Mouse (Mus musculus): ENCODE results near the gene Pitx3. TPM values are rescaled to one million over a fixed set of nuclear protein-coding genes. Genes with fewer than 3 reads are reported as not detected.

Gene Pitx3
- polyA plus RNA-seq, 1 experiment from 2014 or later = 0.66 TPM

GRCm38 (mm10) chr19:46141091-46141490 is 7.0 kb downstream of the Pitx3 start:
- Histone ChIP-seq H3K4me1 (ENCODE audit: control insufficient read depth in 2 of 2, insufficient read depth in 2 of 2, low read length in 2 of 2) (peaks cover 23 to 28% of the 10 kb centered on the region in 2 experiments), H3K4me3 (ENCODE audit: control insufficient read depth in 1 of 2, insufficient read depth in 1 of 2, low read depth in 1 of 2, low read length in 2 of 2) (no peak overlapping the region; a peak in 1 of 4 replicates), H3K27me3 (ENCODE audit: control insufficient read depth, insufficient read depth, low read length) (peaks cover 39% of the 10 kb centered on the region), H3K9ac (ENCODE audit: low read length) (peak overlapping the region; percentile 49), H3K9me3 (ENCODE audit: control insufficient read depth, low read length) (no peaks in the 10 kb centered on the region), H3K4me2 (ENCODE audit: low read length) (peak overlapping the region; percentile 38), H3K27ac (replicated peaks in 1 of 2; ENCODE audit: control insufficient read depth in 1 of 2, insufficient read depth in 1 of 2, low read depth in 2 of 2, low read length in 2 of 2) (peak overlapping the region; percentile 46 to 73), H3K36me3 (ENCODE audit: control insufficient read depth, insufficient read depth, low read length) (no peaks in the 10 kb centered on the region)
- no peak for ATAC-seq (ENCODE audit: insufficient number of reproducible peaks, insufficient read depth, low FRiP score, low read depth)
- 18% methylated on average over 6 of the region's 6 CpGs for WGBS

GRCm38 (mm10) chr19:46140324-46140723 is 7.8 kb downstream of the Pitx3 start:
- H3K27me3 ChIP-seq (ENCODE audit: control insufficient read depth, insufficient read depth, low read length) = peaks cover 31% of the 10 kb centered on the region

GRCm38 (mm10) chr19:46136639-46137580 is 11.2 kb downstream of the Pitx3 start:
- Histone ChIP-seq H3K27me3 (ENCODE audit: control insufficient read depth, insufficient read depth, low read length) (peaks cover 52% of the 10 kb centered on the region), H3K4me3 (ENCODE audit: control insufficient read depth in 1 of 2, insufficient read depth in 1 of 2, low read depth in 1 of 2, low read length in 2 of 2) (peak overlapping the region; percentile 51 to 55), H3K36me3 (ENCODE audit: control insufficient read depth, insufficient read depth, low read length) (no peaks in the 10 kb centered on the region), H3K9me3 (ENCODE audit: control insufficient read depth, low read length) (no peaks in the 10 kb centered on the region), H3K9ac (ENCODE audit: low read length) (peak overlapping the region; percentile 52), H3K27ac (replicated peaks in 1 of 2; ENCODE audit: control insufficient read depth in 1 of 2, insufficient read depth in 1 of 2, low read depth in 2 of 2, low read length in 2 of 2) (no peak overlapping the region), H3K4me2 (ENCODE audit: low read length) (peak overlapping the region; percentile 92), H3K4me1 (ENCODE audit: control insufficient read depth in 2 of 2, insufficient read depth in 2 of 2, low read length in 2 of 2) (peaks cover 19 to 36% of the 10 kb centered on the region in 2 experiments)
- WGBS = 2% methylated on average over 49 of the region's 49 CpGs
- peak; percentile 10; the same call in 1 of the 2 replicates for ATAC-seq (ENCODE audit: insufficient number of reproducible peaks, insufficient read depth, low FRiP score, low read depth)

More at GRCm38 (mm10) chr19:46140324-46140723, 7.8 kb downstream of the Pitx3 start:
- no peak overlapping the region for H3K4me3 ChIP-seq (ENCODE audit: control insufficient read depth in 1 of 2, insufficient read depth in 1 of 2, low read depth in 1 of 2, low read length in 2 of 2)
- no peaks in the 10 kb centered on the region for H3K36me3 ChIP-seq (ENCODE audit: control insufficient read depth, insufficient read depth, low read length)
- H3K4me1 ChIP-seq (ENCODE audit: control insufficient read depth in 2 of 2, insufficient read depth in 2 of 2, low read length in 2 of 2) = peaks cover 23 to 33% of the 10 kb centered on the region in 2 experiments
- 0 out of 2 replicates have a peak overlapping the region, but pooled peaks have one; percentile 49 for H3K9ac ChIP-seq (ENCODE audit: low read length)
- H3K27ac ChIP-seq (replicated peaks in 1 of 2; ENCODE audit: control insufficient read depth in 1 of 2, insufficient read depth in 1 of 2, low read depth in 2 of 2, low read length in 2 of 2) = peak overlapping the region; percentile 46 to 73; a peak in 3 of 4 replicates
- ATAC-seq (ENCODE audit: insufficient number of reproducible peaks, insufficient read depth, low FRiP score, low read depth) = no peak
- WGBS = 64% methylated on average over 2 of the region's 2 CpGs
- no peaks in the 10 kb centered on the region for H3K9me3 ChIP-seq (ENCODE audit: control insufficient read depth, low read length)
- H3K4me2 ChIP-seq (ENCODE audit: low read length) = no peak overlapping the region

GRCm38 (mm10) chr19:46135789-46136638 is 12.1 kb downstream of the Pitx3 start:
- ATAC-seq (ENCODE audit: insufficient number of reproducible peaks, insufficient read depth, low FRiP score, low read depth) = peak; percentile 20; the same call in 1 of the 2 replicates
- WGBS = under 1% methylated on average over 78 of the region's 79 CpGs
- H3K27me3 ChIP-seq (ENCODE audit: control insufficient read depth, insufficient read depth, low read length) = peaks cover 58% of the 10 kb centered on the region
- H3K4me1 ChIP-seq (ENCODE audit: control insufficient read depth in 2 of 2, insufficient read depth in 2 of 2, low read length in 2 of 2) = peaks cover 18 to 31% of the 10 kb centered on the region in 2 experiments
- peak overlapping the region; percentile 92 for H3K4me2 ChIP-seq (ENCODE audit: low read length)
- H3K36me3 ChIP-seq (ENCODE audit: control insufficient read depth, insufficient read depth, low read length) = no peaks in the 10 kb centered on the region
- peak overlapping the region; percentile 51 to 55 for H3K4me3 ChIP-seq (ENCODE audit: control insufficient read depth in 1 of 2, insufficient read depth in 1 of 2, low read depth in 1 of 2, low read length in 2 of 2)
- no peak overlapping the region for H3K27ac ChIP-seq (replicated peaks in 1 of 2; ENCODE audit: control insufficient read depth in 1 of 2, insufficient read depth in 1 of 2, low read depth in 2 of 2, low read length in 2 of 2)
- no peaks in the 10 kb centered on the region for H3K9me3 ChIP-seq (ENCODE audit: control insufficient read depth, low read length)
- H3K9ac ChIP-seq (ENCODE audit: low read length) = peak overlapping the region; percentile 52

DNA sequence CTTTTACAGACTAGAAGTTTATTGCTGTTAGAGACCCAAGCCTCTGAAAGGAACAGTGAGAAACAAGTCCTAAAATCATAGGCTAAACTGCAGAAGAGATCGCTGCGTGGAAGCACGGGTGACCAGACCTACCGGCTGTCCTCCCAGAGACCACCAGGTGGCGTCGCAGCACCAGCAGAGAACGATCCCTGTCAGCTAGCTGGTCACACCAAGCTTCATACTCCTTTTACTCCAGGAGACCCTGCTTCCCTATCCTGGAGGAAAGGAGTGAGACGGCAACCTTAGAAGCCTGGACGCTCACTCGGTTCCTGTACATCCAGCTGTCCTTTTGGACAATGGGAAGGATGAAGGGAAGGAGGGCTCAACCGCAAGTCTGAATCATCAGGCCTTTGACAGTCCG is 12.8 kb downstream of the Pitx3 start:
- ATAC-seq (ENCODE audit: insufficient number of reproducible peaks, insufficient read depth, low FRiP score, low read depth) = no peak
- Histone ChIP-seq H3K27me3 (ENCODE audit: control insufficient read depth, insufficient read depth, low read length) (peaks cover 65% of the 10 kb centered on the region), H3K4me2 (ENCODE audit: low read length) (peak overlapping the region; percentile 92), H3K9ac (ENCODE audit: low read length) (peak overlapping the region; percentile 52; the same call in 1 of the 2 replicates), H3K27ac (replicated peaks in 1 of 2; ENCODE audit: control insufficient read depth in 1 of 2, insufficient read depth in 1 of 2, low read depth in 2 of 2, low read length in 2 of 2) (no peak overlapping the region), H3K9me3 (ENCODE audit: control insufficient read depth, low read length) (no peaks in the 10 kb centered on the region), H3K4me1 (ENCODE audit: control insufficient read depth in 2 of 2, insufficient read depth in 2 of 2, low read length in 2 of 2) (peaks cover 11 to 24% of the 10 kb centered on the region in 2 experiments), H3K4me3 (ENCODE audit: control insufficient read depth in 1 of 2, insufficient read depth in 1 of 2, low read depth in 1 of 2, low read length in 2 of 2) (peak overlapping the region; percentile 51 to 55), H3K36me3 (ENCODE audit: control insufficient read depth, insufficient read depth, low read length) (no peaks in the 10 kb centered on the region)
- WGBS = 2% methylated on average over 12 of the region's 12 CpGs

GRCm38 (mm10) chr19:46132577-46132976 is 15.5 kb downstream of the Pitx3 start:
- H3K9ac ChIP-seq (ENCODE audit: low read length) = no peak overlapping the region
- H3K4me1 ChIP-seq (ENCODE audit: control insufficient read depth in 2 of 2, insufficient read depth in 2 of 2, low read length in 2 of 2) = peaks cover 10 to 19% of the 10 kb centered on the region in 2 experiments; a peak in 3 of 4 replicates
- no peak overlapping the region for H3K4me3 ChIP-seq (ENCODE audit: control insufficient read depth in 1 of 2, insufficient read depth in 1 of 2, low read depth in 1 of 2, low read length in 2 of 2)
- ATAC-seq (ENCODE audit: insufficient number of reproducible peaks, insufficient read depth, low FRiP score, low read depth) = no peak
- H3K36me3 ChIP-seq (ENCODE audit: control insufficient read depth, insufficient read depth, low read length) = no peaks in the 10 kb centered on the region
- H3K4me2 ChIP-seq (ENCODE audit: low read length) = peak overlapping the region; percentile 75; the same call in 1 of the 2 replicates
- 36% methylated on average over 6 of the region's 6 CpGs for WGBS
- H3K27ac ChIP-seq (replicated peaks in 1 of 2; ENCODE audit: control insufficient read depth in 1 of 2, insufficient read depth in 1 of 2, low read depth in 2 of 2, low read length in 2 of 2) = no peak overlapping the region
- H3K27me3 ChIP-seq (ENCODE audit: control insufficient read depth, insufficient read depth, low read length) = peaks cover 61% of the 10 kb centered on the region
- H3K9me3 ChIP-seq (ENCODE audit: control insufficient read depth, low read length) = no peaks in the 10 kb centered on the region
